Mouse (Mus musculus): Measurements from ENCODE around the gene Etl4. TPM values are rescaled to one million over a fixed set of nuclear protein-coding genes. Genes with fewer than 3 reads are reported as not detected.

Etl4 gene
- total and polyA plus RNA-seq, 2 experiments from 2014 or later = 6.4 to 14.8 TPM

DNA sequence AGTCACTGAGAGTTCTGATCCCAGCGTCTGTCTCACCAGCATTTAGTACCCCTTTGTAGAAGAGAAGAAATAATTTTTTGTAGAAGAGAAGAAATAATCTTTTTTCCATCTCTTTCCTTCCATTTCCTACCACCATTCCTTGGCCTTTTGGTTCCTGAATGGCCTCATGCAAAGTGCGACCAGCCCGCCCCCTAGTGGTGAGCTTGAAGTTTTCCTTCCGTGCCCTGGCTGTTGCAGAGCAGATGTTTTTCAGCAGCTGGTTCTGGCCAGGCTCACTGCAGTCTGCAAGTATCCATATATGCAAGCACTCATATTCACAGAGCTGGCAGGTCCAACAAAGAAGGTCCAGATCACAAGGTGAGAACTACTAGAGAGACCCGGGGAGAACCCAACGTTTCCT, 9.6 kb downstream of the Etl4 start:
- H3K4me2 ChIP-seq (ENCODE audit: low read depth, low read length) = no peak overlapping the region
- TF ChIP-seq CTCF (IDR thresholded peaks at IDR 0.05; ENCODE audit: low read depth) = peak; percentile 76
- peak; percentile 45 for DNase-seq (ENCODE audit: low spot score)

DNA sequence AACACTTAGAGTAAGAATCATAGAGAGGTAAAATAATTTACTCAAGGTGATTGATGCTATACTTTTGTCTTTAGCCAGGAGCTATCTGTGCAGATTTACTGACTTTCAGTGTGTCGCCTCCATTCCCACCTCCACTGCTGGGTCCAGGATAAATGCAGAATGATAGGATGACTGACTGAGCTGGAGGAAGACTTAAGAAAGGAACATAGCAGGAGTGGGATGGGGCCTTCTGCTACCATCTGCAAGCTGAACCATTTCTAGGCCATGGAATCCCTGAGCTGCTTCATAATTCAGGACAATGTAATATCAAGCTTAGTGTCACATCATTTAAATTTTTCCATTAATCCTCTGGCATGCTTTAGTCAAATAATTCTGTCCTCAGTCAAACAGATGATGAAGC, 20.4 kb downstream of the Etl4 start:
- Histone ChIP-seq H3K4me1 (ENCODE audit: insufficient read depth, low read length) (no peaks in the 10 kb centered on the region), H3K4me2 (ENCODE audit: low read depth, low read length) (no peak overlapping the region), H3K4me3 (ENCODE audit: low read length) (no peak overlapping the region), H3K27ac (no peak overlapping the region), H3K36me3 (ENCODE audit: insufficient read depth, low read length) (no peaks in the 10 kb centered on the region), H3K9ac (replicated peaks; ENCODE audit: low read length) (no peak overlapping the region), H3K27me3 (ENCODE audit: insufficient read depth, low read length) (no peaks in the 10 kb centered on the region), H3K9me3 (ENCODE audit: low read length) (no peaks in the 10 kb centered on the region)
- WGBS = 87% methylated on average over 1 of the region's 1 CpGs
- no peak for DNase-seq (ENCODE audit: low spot score)
- ATAC-seq = no peak
- no peak for TF ChIP-seq CTCF (IDR thresholded peaks at IDR 0.05; ENCODE audit: low read depth)

More for the DNA sequence above, 9.6 kb downstream of the Etl4 start:
- ATAC-seq = no peak
- Histone ChIP-seq H3K9me3 (ENCODE audit: low read length) (no peaks in the 10 kb centered on the region), H3K27ac (no peak overlapping the region), H3K9ac (replicated peaks; ENCODE audit: low read length) (no peak overlapping the region), H3K27me3 (ENCODE audit: insufficient read depth, low read length) (no peaks in the 10 kb centered on the region), H3K4me3 (ENCODE audit: low read length) (no peak overlapping the region), H3K36me3 (ENCODE audit: insufficient read depth, low read length) (no peaks in the 10 kb centered on the region), H3K4me1 (ENCODE audit: insufficient read depth, low read length) (no peaks in the 10 kb centered on the region)
- WGBS = 26% methylated on average over 6 of the region's 6 CpGs

DNA sequence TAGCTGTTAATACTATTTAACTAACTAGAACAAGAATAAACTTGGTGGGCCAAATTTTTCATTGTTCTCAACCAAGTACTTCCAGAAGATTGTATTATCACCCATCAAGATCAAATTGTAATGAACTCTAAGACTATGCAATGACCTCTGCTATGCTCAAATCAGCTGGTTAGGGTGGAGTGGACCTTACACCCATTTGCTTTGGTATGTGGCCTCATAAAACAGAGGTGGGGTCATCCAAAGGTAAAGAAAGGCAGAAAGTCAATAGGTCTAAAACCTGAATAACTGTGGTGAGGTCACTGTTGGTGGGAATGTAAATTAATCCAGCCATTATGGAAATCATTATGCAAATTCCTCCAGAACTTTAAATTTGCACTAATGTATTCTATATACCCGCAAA, 24.3 kb downstream of the Etl4 start:
- Histone ChIP-seq H3K9ac (replicated peaks; ENCODE audit: low read length) (no peak overlapping the region), H3K36me3 (ENCODE audit: insufficient read depth, low read length) (no peaks in the 10 kb centered on the region), H3K4me2 (ENCODE audit: low read depth, low read length) (no peak overlapping the region), H3K9me3 (ENCODE audit: low read length) (no peaks in the 10 kb centered on the region), H3K4me1 (ENCODE audit: insufficient read depth, low read length) (no peaks in the 10 kb centered on the region), H3K27ac (no peak overlapping the region), H3K4me3 (ENCODE audit: low read length) (no peak overlapping the region), H3K27me3 (ENCODE audit: insufficient read depth, low read length) (no peaks in the 10 kb centered on the region)
- DNase-seq (ENCODE audit: low spot score) = no peak
- TF ChIP-seq CTCF (IDR thresholded peaks at IDR 0.05; ENCODE audit: low read depth) = no peak
- ATAC-seq = no peak
- 66% methylated on average over 1 of the region's 1 CpGs for WGBS

DNA sequence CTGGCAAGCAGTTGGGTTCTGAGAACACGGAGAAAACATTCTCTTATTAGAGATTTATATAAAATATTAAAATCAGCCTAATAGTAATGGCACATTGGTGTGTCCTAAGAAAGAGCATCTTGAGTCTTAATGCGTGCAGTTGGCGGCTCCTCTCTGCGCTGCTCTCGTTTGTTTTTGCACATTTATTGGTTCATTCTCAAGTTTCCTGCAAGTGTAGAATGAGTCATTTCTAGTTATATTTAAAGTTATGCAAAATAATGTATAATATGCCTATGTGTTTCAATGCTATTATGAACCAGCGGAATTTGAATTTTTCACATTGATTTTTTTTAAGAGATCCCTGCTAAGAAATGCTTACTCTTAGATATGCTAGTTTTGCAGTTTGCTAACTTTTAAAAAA, 35.6 kb downstream of the Etl4 start:
- no peak overlapping the region for H3K4me2 ChIP-seq (ENCODE audit: low read depth, low read length)
- no peak overlapping the region for H3K9ac ChIP-seq (replicated peaks; ENCODE audit: low read length)
- no peak overlapping the region for H3K27ac ChIP-seq
- no peaks in the 10 kb centered on the region for H3K4me1 ChIP-seq (ENCODE audit: insufficient read depth, low read length)
- ATAC-seq = no peak
- no peaks in the 10 kb centered on the region for H3K27me3 ChIP-seq (ENCODE audit: insufficient read depth, low read length)
- 86% methylated on average over 6 of the region's 6 CpGs for WGBS
- DNase-seq (ENCODE audit: low spot score) = no peak
- no peak overlapping the region for H3K4me3 ChIP-seq (ENCODE audit: low read length)
- no peaks in the 10 kb centered on the region for H3K36me3 ChIP-seq (ENCODE audit: insufficient read depth, low read length)
- no peak for TF ChIP-seq CTCF (IDR thresholded peaks at IDR 0.05; ENCODE audit: low read depth)
- H3K9me3 ChIP-seq (ENCODE audit: low read length) = no peaks in the 10 kb centered on the region

DNA sequence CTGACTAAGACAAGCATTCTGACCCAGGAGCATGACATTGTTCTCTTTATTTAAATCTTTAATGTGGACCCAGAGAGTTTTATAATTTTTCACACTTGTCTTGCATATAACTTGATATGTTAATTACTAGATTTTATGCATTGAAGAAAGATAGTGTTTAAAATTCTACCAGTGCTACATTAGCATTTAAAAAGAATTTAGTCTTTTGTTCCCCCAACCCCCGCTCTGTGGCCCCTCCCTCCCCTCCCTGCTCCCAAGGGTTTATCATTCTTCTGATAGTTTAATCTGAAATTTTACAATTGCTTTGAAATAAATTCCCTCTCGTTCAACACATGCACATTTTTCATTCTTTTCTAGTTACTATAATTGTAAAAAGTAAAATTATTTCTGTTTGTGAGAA, 43.4 kb downstream of the Etl4 start:
- Histone ChIP-seq H3K4me2 (ENCODE audit: low read depth, low read length) (no peak overlapping the region), H3K9ac (replicated peaks; ENCODE audit: low read length) (no peak overlapping the region), H3K4me3 (ENCODE audit: low read length) (no peak overlapping the region), H3K27ac (no peak overlapping the region), H3K36me3 (ENCODE audit: insufficient read depth, low read length) (no peaks in the 10 kb centered on the region), H3K27me3 (ENCODE audit: insufficient read depth, low read length) (no peaks in the 10 kb centered on the region), H3K9me3 (ENCODE audit: low read length) (no peaks in the 10 kb centered on the region), H3K4me1 (ENCODE audit: insufficient read depth, low read length) (no peaks in the 10 kb centered on the region)
- DNase-seq (ENCODE audit: low spot score) = no peak
- no peak for ATAC-seq
- 39% methylated on average over 2 of the region's 2 CpGs for WGBS
- no peak for TF ChIP-seq CTCF (IDR thresholded peaks at IDR 0.05; ENCODE audit: low read depth)

DNA sequence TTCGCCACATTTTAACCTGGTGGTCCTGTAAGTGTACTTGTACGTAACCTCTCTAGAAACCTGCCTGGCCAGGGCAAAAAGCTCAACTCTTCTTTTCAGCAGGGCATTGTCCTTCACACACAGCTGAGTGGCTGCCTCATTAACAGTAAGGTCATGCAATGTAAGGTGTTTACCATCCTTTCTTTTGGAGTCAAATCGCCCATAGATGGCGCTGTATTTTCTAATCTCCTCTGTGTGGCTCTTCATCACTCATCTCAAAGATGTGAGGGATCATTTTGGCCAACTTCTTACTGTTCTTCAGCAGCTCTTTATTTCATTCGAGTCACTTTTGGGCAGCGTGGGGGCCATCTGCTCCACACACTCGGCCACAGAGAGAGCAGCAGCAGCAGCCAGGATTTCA, 56.9 kb downstream of the Etl4 start:
- H3K9me3 ChIP-seq (ENCODE audit: low read length) = no peaks in the 10 kb centered on the region
- no peak overlapping the region for H3K9ac ChIP-seq (replicated peaks; ENCODE audit: low read length)
- DNase-seq (ENCODE audit: low spot score) (peak; percentile 6), ATAC-seq (no peak)
- no peaks in the 10 kb centered on the region for H3K27me3 ChIP-seq (ENCODE audit: insufficient read depth, low read length)
- H3K4me3 ChIP-seq (ENCODE audit: low read length) = no peak overlapping the region
- no peak overlapping the region for H3K4me2 ChIP-seq (ENCODE audit: low read depth, low read length)
- peak; percentile 13; the same call in 1 of the 2 replicates for TF ChIP-seq CTCF (IDR thresholded peaks at IDR 0.05; ENCODE audit: low read depth)
- H3K4me1 ChIP-seq (ENCODE audit: insufficient read depth, low read length) = no peaks in the 10 kb centered on the region
- no peak overlapping the region for H3K27ac ChIP-seq
- no peaks in the 10 kb centered on the region for H3K36me3 ChIP-seq (ENCODE audit: insufficient read depth, low read length)
- 57% methylated on average over 7 of the region's 7 CpGs for WGBS

DNA sequence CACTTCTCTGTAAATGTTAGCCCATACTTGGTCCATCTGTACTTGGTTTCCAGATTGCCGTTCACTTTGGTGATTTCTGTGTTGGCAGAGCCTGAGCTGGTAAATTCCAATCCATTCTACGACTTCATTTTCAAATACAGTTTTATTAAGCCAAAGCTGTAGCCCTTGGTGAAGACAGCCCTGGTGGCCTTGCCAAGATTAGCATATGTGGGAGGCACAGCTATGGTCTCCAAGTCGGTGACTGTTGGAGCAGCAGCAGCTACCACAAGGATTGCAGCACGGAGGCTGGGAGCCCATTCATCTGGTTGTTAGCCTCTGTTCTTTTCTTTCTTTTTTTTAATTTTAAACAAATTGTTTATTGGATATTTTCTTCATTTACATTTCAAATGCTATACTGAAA, 128.1 kb downstream of the Etl4 start:
- no peaks in the 10 kb centered on the region for H3K9me3 ChIP-seq (ENCODE audit: low read length)
- DNase-seq (ENCODE audit: low spot score) (no peak), ATAC-seq (no peak)
- no peak overlapping the region for H3K9ac ChIP-seq (replicated peaks; ENCODE audit: low read length)
- no peak overlapping the region for H3K27ac ChIP-seq
- H3K36me3 ChIP-seq (ENCODE audit: insufficient read depth, low read length) = no peaks in the 10 kb centered on the region
- WGBS = 75% methylated on average over 4 of the region's 4 CpGs
- no peak overlapping the region for H3K4me2 ChIP-seq (ENCODE audit: low read depth, low read length)
- TF ChIP-seq CTCF (IDR thresholded peaks at IDR 0.05; ENCODE audit: low read depth) = no peak
- no peaks in the 10 kb centered on the region for H3K4me1 ChIP-seq (ENCODE audit: insufficient read depth, low read length)
- H3K4me3 ChIP-seq (ENCODE audit: low read length) = no peak overlapping the region
- H3K27me3 ChIP-seq (ENCODE audit: insufficient read depth, low read length) = no peaks in the 10 kb centered on the region
